Mouse (Mus musculus): ENCODE data around the gene Apbb2. TPM values are rescaled to one million over a fixed set of nuclear protein-coding genes. Genes with fewer than 3 reads are reported as not detected.

Gene Apbb2
- total and polyA plus RNA-seq, 2 experiments from 2014 or later = 31.8 to 41.0 TPM

DNA sequence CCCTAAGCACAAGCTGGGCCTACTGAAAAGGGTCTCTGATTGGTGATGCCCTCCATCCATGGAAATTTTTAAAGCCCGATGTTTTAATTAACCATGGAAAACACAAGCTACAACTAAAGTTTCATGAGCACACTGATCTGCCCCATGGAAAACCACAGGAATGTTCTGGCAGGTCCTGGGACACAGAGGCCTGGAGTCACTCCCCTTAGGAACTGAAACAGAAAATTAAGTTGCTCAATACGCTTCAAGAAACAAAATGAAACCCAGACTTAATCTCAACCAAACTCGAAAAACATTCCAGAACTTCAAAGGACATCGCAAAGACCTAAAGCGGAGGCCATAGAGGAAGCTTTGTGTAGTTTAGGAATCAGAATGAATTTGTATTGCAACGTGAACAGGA, 74.8 kb downstream of the Apbb2 start:
- DNase-seq (ENCODE audit: low spot score) = no peak
- no peak for TF ChIP-seq EP300 (IDR thresholded peaks at IDR 0.05; ENCODE audit: low read depth)
- no peak for TF ChIP-seq CTCF (IDR thresholded peaks at IDR 0.05; ENCODE audit: low read depth)
- no peak for ATAC-seq (ENCODE audit: insufficient read depth, low read depth)
- Histone ChIP-seq H3K4me2 (ENCODE audit: low read depth, low read length) (no peak overlapping the region), H3K36me3 (replicated peaks; ENCODE audit: control insufficient read depth, insufficient read depth, low read length) (no peaks in the 10 kb centered on the region), H3K9ac (replicated peaks; ENCODE audit: low read depth, low read length) (no peak overlapping the region), H3K4me3 (ENCODE audit: low read depth, low read length) (no peak overlapping the region), H3K27ac (ENCODE audit: low read depth) (no peak overlapping the region), H3K4me1 (ENCODE audit: control insufficient read depth, insufficient read depth) (peaks cover 6% of the 10 kb centered on the region), H3K27me3 (ENCODE audit: control insufficient read depth, insufficient read depth, low read length) (no peaks in the 10 kb centered on the region), H3K9me3 (replicated peaks; ENCODE audit: control insufficient read depth, low read length) (no peaks in the 10 kb centered on the region; the same call in 1 of the 2 replicates)
- WGBS = 82% methylated on average over 6 of the region's 6 CpGs

DNA sequence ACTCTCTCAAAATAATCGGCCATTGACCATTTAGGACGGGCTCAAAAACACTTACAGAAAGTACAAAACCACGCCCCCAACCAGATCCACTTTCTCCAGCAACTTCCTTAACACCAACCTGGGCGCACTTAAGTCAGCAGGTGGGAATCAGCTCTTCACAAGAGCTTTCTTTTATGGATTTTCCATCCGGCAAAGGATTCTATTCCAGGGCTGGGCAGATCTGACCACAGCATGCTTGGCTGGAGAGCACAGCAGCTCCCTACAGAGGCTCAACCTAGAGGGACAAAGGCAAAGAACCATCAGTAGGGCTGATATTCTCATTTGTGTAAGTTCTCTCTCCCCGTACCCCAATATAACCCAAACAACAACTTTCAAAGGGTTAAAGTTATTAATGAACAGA, 75.2 kb downstream of the Apbb2 start:
- TF ChIP-seq CTCF (IDR thresholded peaks at IDR 0.05; ENCODE audit: low read depth) (no peak), EP300 (IDR thresholded peaks at IDR 0.05; ENCODE audit: low read depth) (no peak)
- H3K4me1 ChIP-seq (ENCODE audit: control insufficient read depth, insufficient read depth) = peaks cover 6% of the 10 kb centered on the region
- DNase-seq (ENCODE audit: low spot score) (no peak), ATAC-seq (ENCODE audit: insufficient read depth, low read depth) (no peak)
- no peak overlapping the region for H3K27ac ChIP-seq (ENCODE audit: low read depth)
- H3K36me3 ChIP-seq (replicated peaks; ENCODE audit: control insufficient read depth, insufficient read depth, low read length) = no peaks in the 10 kb centered on the region
- no peaks in the 10 kb centered on the region; the same call in 1 of the 2 replicates for H3K9me3 ChIP-seq (replicated peaks; ENCODE audit: control insufficient read depth, low read length)
- 82% methylated on average over 6 of the region's 6 CpGs for WGBS
- no peak overlapping the region for H3K4me3 ChIP-seq (ENCODE audit: low read depth, low read length)
- no peaks in the 10 kb centered on the region for H3K27me3 ChIP-seq (ENCODE audit: control insufficient read depth, insufficient read depth, low read length)
- no peak overlapping the region for H3K4me2 ChIP-seq (ENCODE audit: low read depth, low read length)
- H3K9ac ChIP-seq (replicated peaks; ENCODE audit: low read depth, low read length) = no peak overlapping the region

DNA sequence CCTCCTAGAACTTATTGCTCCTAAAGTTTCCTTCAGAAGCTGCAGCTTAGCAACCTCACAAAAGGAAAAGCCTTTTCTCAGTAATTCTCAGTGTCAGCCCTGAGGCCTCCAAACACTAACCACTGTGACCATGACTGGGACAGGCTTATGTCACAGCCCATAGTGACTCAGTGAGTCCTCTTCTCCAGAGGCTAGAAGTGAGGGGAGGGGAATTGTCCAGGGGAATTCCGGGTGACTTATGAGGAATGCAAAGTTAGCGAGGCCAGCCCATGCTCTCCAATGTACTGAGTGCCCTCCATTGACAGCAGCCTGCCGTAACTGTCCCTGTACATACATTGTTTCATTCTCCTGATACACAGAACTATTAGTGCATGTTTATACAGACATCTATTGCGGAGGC, 76.1 kb downstream of the Apbb2 start:
- H3K4me1 ChIP-seq (ENCODE audit: control insufficient read depth, insufficient read depth) = peaks cover 5% of the 10 kb centered on the region
- no peak overlapping the region for H3K4me2 ChIP-seq (ENCODE audit: low read depth, low read length)
- ATAC-seq (ENCODE audit: insufficient read depth, low read depth) = no peak
- WGBS = 59% methylated on average over 4 of the region's 4 CpGs
- H3K9ac ChIP-seq (replicated peaks; ENCODE audit: low read depth, low read length) = no peak overlapping the region
- no peaks in the 10 kb centered on the region for H3K27me3 ChIP-seq (ENCODE audit: control insufficient read depth, insufficient read depth, low read length)
- H3K36me3 ChIP-seq (replicated peaks; ENCODE audit: control insufficient read depth, insufficient read depth, low read length) = no peaks in the 10 kb centered on the region
- TF ChIP-seq CTCF (IDR thresholded peaks at IDR 0.05; ENCODE audit: low read depth) (no peak), EP300 (IDR thresholded peaks at IDR 0.05; ENCODE audit: low read depth) (no peak)
- H3K27ac ChIP-seq (ENCODE audit: low read depth) = no peak overlapping the region
- no peaks in the 10 kb centered on the region for H3K9me3 ChIP-seq (replicated peaks; ENCODE audit: control insufficient read depth, low read length)
- H3K4me3 ChIP-seq (ENCODE audit: low read depth, low read length) = no peak overlapping the region
- DNase-seq (ENCODE audit: low spot score) = no peak

DNA sequence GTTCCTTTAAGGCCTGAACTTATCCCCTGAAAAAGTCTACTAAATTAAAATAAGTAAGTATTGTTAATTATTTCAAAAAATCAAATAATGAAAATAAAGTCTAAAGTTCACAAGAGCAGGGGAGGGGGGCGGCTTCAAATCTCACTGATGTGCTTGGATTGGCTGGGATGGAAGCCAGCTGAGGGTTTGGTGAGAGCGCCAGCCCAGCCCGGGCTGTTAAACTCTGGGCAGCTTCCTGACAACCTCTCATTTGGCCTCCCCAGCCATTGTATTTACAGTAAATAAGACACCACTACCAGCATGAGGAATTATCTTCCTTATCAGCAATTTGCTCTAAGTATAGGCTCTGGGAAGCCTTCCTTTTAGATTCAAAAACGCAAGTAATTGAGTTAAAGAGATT, 77.2 kb downstream of the Apbb2 start:
- WGBS = 51% methylated on average over 4 of the region's 4 CpGs
- Histone ChIP-seq H3K9me3 (replicated peaks; ENCODE audit: control insufficient read depth, low read length) (no peaks in the 10 kb centered on the region), H3K27ac (ENCODE audit: low read depth) (no peak overlapping the region), H3K27me3 (ENCODE audit: control insufficient read depth, insufficient read depth, low read length) (no peaks in the 10 kb centered on the region), H3K9ac (replicated peaks; ENCODE audit: low read depth, low read length) (no peak overlapping the region), H3K4me2 (ENCODE audit: low read depth, low read length) (no peak overlapping the region), H3K36me3 (replicated peaks; ENCODE audit: control insufficient read depth, insufficient read depth, low read length) (no peaks in the 10 kb centered on the region), H3K4me1 (ENCODE audit: control insufficient read depth, insufficient read depth) (no peaks in the 10 kb centered on the region; the same call in 1 of the 2 replicates), H3K4me3 (ENCODE audit: low read depth, low read length) (no peak overlapping the region)
- DNase-seq (ENCODE audit: low spot score) (no peak), ATAC-seq (ENCODE audit: insufficient read depth, low read depth) (no peak)
- TF ChIP-seq CTCF (IDR thresholded peaks at IDR 0.05; ENCODE audit: low read depth) = no peak
- TF ChIP-seq EP300 (IDR thresholded peaks at IDR 0.05; ENCODE audit: low read depth) = no peak

DNA sequence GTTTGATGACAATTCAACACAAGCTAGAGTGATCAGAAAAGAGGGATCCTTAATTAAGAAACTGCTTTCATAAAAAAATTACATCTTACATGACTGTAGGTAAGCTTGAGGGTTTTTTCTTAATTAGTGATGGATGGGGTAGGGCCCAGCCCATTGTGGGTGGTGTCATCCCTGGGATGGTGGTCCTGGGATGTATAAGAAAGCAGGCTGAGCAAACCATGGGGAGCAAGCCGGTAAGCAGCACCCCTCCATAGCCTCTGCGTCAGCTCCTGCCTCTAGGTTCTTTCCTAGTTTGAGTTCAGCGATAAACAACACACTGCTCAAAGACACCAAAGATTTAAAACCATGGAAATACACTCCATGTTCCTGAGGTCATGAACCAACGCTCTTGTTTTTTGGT, 78.3 kb downstream of the Apbb2 start:
- TF ChIP-seq CTCF (IDR thresholded peaks at IDR 0.05; ENCODE audit: low read depth) (no peak), EP300 (IDR thresholded peaks at IDR 0.05; ENCODE audit: low read depth) (no peak)
- no peak overlapping the region for H3K9ac ChIP-seq (replicated peaks; ENCODE audit: low read depth, low read length)
- H3K4me1 ChIP-seq (ENCODE audit: control insufficient read depth, insufficient read depth) = no peaks in the 10 kb centered on the region; the same call in 1 of the 2 replicates
- H3K36me3 ChIP-seq (replicated peaks; ENCODE audit: control insufficient read depth, insufficient read depth, low read length) = no peaks in the 10 kb centered on the region
- 94% methylated on average over 4 of the region's 4 CpGs for WGBS
- H3K27ac ChIP-seq (ENCODE audit: low read depth) = no peak overlapping the region
- DNase-seq (ENCODE audit: low spot score) = no peak
- H3K27me3 ChIP-seq (ENCODE audit: control insufficient read depth, insufficient read depth, low read length) = no peaks in the 10 kb centered on the region
- no peak for ATAC-seq (ENCODE audit: insufficient read depth, low read depth)
- H3K9me3 ChIP-seq (replicated peaks; ENCODE audit: control insufficient read depth, low read length) = no peaks in the 10 kb centered on the region
- no peak overlapping the region for H3K4me3 ChIP-seq (ENCODE audit: low read depth, low read length)
- no peak overlapping the region for H3K4me2 ChIP-seq (ENCODE audit: low read depth, low read length)

DNA sequence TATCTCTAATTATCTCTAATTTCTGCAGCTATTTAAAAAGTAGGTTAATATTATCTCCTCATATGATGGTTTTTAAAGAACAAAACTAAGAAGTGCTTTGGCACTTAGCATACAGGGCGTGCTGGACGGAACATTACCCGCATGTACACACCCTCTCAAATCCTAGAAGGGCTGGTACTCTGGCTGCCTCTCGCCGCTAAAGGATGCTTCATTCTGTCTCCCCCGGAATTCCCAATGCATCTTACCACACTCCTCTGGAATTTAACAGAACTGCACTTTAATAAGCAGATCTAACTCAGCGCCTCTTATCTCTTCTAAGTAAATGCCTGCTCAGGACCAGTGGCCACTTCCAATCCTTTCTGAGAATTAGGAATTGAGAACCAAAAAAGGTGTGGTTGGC, 80.8 kb downstream of the Apbb2 start:
- H3K4me1 ChIP-seq (ENCODE audit: control insufficient read depth, insufficient read depth) = peaks cover 6% of the 10 kb centered on the region
- no peak for ATAC-seq (ENCODE audit: insufficient read depth, low read depth)

More for the DNA sequence above, 80.8 kb downstream of the Apbb2 start:
- TF ChIP-seq EP300 (IDR thresholded peaks at IDR 0.05; ENCODE audit: low read depth) (no peak), CTCF (IDR thresholded peaks at IDR 0.05; ENCODE audit: low read depth) (no peak)
- H3K9me3 ChIP-seq (replicated peaks; ENCODE audit: control insufficient read depth, low read length) = no peaks in the 10 kb centered on the region
- H3K4me3 ChIP-seq (ENCODE audit: low read depth, low read length) = no peak overlapping the region
- no peaks in the 10 kb centered on the region for H3K36me3 ChIP-seq (replicated peaks; ENCODE audit: control insufficient read depth, insufficient read depth, low read length)
- H3K27ac ChIP-seq (ENCODE audit: low read depth) = no peak overlapping the region
- H3K27me3 ChIP-seq (ENCODE audit: control insufficient read depth, insufficient read depth, low read length) = no peaks in the 10 kb centered on the region
- no peak for DNase-seq (ENCODE audit: low spot score)
- 64% methylated on average over 7 of the region's 7 CpGs for WGBS
- H3K9ac ChIP-seq (replicated peaks; ENCODE audit: low read depth, low read length) = no peak overlapping the region
- H3K4me2 ChIP-seq (ENCODE audit: low read depth, low read length) = no peak overlapping the region

All from heart, postnatal 0 days (tissue).